Mouse (Mus musculus): ENCODE results near the gene Asb18. TPM values are rescaled to one million over a fixed set of nuclear protein-coding genes. Genes with fewer than 3 reads are reported as not detected.

Gene Asb18
- polyA plus RNA-seq (2016; fragmentation: Nextera tagmentation; extraction: Ambion mirVana): 0.09 and 0.22 TPM in 2 replicates

- 83% methylated on average over 5 of the region's 5 CpGs for WGBS
Observed at GRCm38 (mm10) chr1:90014446-90014845, at the start of gene Asb18. Gene Asb18 (minus strand): TSS chr1:90014666.

GRCm38 (mm10) chr1:90060599-90060998, 46.1 kb upstream of the Asb18 start:
- Histone ChIP-seq H3K9me3 (no peaks in the 10 kb centered on the region), H3K27ac (no peak overlapping the region), H3K27me3 (ENCODE audit: insufficient read depth, poor library complexity, severe bottlenecking) (peaks cover 18% of the 10 kb centered on the region), H3K36me3 (no peaks in the 10 kb centered on the region), H3K4me1 (replicated peaks) (peaks cover 10% of the 10 kb centered on the region), H3K4me3 (no peak overlapping the region)
- DNase-seq (ENCODE audit: low spot score): peak; percentile 59
- 29% methylated on average over 7 of the region's 7 CpGs for WGBS

More at GRCm38 (mm10) chr1:90014446-90014845, at the start of gene Asb18:
- no peak for DNase-seq (ENCODE audit: low spot score)
- Histone ChIP-seq H3K27me3 (ENCODE audit: insufficient read depth, poor library complexity, severe bottlenecking) (no peaks in the 10 kb centered on the region), H3K4me3 (no peak within 1 kb of the TSS), H3K9me3 (0 out of 2 replicates have a peak, but pooled peaks cover 3% of the 10 kb centered on the region), H3K36me3 (no peaks in the 10 kb centered on the region), H3K4me1 (replicated peaks) (no peaks in the 10 kb centered on the region), H3K27ac (no peak within 1 kb of the TSS)

DNA sequence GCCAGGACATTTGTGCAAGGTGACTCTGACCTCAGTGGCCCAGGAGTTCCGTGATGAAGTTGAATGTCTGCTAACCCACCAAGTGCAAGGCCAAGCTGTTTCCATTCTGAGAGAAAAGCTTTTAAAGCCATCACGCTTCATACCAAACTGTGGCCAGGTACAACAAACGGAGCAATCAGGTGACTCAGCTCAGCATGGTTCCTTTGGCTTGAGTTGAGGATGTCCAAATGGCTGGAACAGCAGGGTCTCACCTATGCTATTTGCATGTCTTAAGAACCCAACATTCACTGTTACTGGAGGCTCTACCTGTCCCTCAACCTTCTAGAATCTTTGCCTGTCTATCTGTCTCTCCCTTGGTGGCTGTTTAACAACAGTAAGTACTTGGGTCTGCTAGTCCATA, 45.6 kb upstream of the Asb18 start:
- Histone ChIP-seq H3K4me1 (replicated peaks) (peaks cover 10% of the 10 kb centered on the region), H3K36me3 (no peaks in the 10 kb centered on the region), H3K4me3 (no peak overlapping the region), H3K27ac (no peak overlapping the region), H3K9me3 (no peaks in the 10 kb centered on the region), H3K27me3 (ENCODE audit: insufficient read depth, poor library complexity, severe bottlenecking) (peaks cover 15% of the 10 kb centered on the region)
- WGBS: 57% methylated on average over 3 of the region's 3 CpGs
- no peak for DNase-seq (ENCODE audit: low spot score)

DNA sequence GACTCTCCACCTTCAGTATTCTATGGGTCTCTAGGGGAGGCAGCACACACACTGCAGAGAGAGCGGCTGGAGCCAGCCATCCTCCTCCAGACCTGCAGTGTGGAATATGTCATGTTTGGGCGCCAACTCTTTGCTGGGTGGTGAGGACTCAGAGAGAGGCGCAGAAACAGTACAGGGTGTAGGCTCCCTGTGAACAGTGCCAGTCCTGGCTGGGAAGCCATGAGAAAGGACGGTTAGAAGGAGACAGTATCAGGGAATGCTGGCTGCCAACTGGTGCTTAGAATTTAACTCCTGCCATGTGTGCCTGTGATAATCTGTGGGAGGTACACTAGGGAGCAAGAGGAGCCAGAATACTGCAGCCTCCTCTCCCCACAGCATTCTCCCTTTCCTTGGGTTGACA, 40.5 kb upstream of the Asb18 start:
- Histone ChIP-seq H3K4me3 (no peak overlapping the region), H3K4me1 (replicated peaks) (peaks cover 29% of the 10 kb centered on the region), H3K36me3 (no peaks in the 10 kb centered on the region), H3K27ac (no peak overlapping the region), H3K27me3 (ENCODE audit: insufficient read depth, poor library complexity, severe bottlenecking) (peaks cover 8% of the 10 kb centered on the region), H3K9me3 (no peaks in the 10 kb centered on the region)
- no peak for DNase-seq (ENCODE audit: low spot score)
- WGBS: 94% methylated on average over 4 of the region's 4 CpGs

- Histone ChIP-seq H3K27ac (peak overlapping the region; percentile 80; the same call in 1 of the 2 replicates), H3K27me3 (ENCODE audit: insufficient read depth, poor library complexity, severe bottlenecking) (peaks cover 12% of the 10 kb centered on the region), H3K4me1 (replicated peaks) (peaks cover 35% of the 10 kb centered on the region), H3K36me3 (no peaks in the 10 kb centered on the region), H3K4me3 (no peak overlapping the region), H3K9me3 (no peaks in the 10 kb centered on the region)
- 35% methylated on average over 5 of the region's 5 CpGs for WGBS
- DNase-seq (ENCODE audit: low spot score): peak; percentile 56
Observed at GRCm38 (mm10) chr1:90051347-90051746, 36.9 kb upstream of the Asb18 start.

GRCm38 (mm10) chr1:90050046-90050739, 35.7 kb upstream of the Asb18 start:
- H3K27me3 ChIP-seq (ENCODE audit: insufficient read depth, poor library complexity, severe bottlenecking): peaks cover 15% of the 10 kb centered on the region
- peak overlapping the region; percentile 80 for H3K27ac ChIP-seq
- no peaks in the 10 kb centered on the region for H3K9me3 ChIP-seq
- 50% methylated on average over 20 of the region's 20 CpGs for WGBS
- no peak overlapping the region for H3K4me3 ChIP-seq
- no peaks in the 10 kb centered on the region for H3K36me3 ChIP-seq
- H3K4me1 ChIP-seq (replicated peaks): peaks cover 44% of the 10 kb centered on the region
- DNase-seq (ENCODE audit: low spot score): peak; percentile 43

GRCm38 (mm10) chr1:90028305-90028704, 13.8 kb upstream of the Asb18 start:
- no peaks in the 10 kb centered on the region for H3K9me3 ChIP-seq
- WGBS: 78% methylated on average over 2 of the region's 2 CpGs
- H3K4me1 ChIP-seq (replicated peaks): no peaks in the 10 kb centered on the region
- no peaks in the 10 kb centered on the region for H3K36me3 ChIP-seq
- no peak overlapping the region for H3K27ac ChIP-seq
- H3K27me3 ChIP-seq (ENCODE audit: insufficient read depth, poor library complexity, severe bottlenecking): 0 out of 2 replicates have a peak, but pooled peaks cover 7% of the 10 kb centered on the region
- no peak overlapping the region for H3K4me3 ChIP-seq
- no peak for DNase-seq (ENCODE audit: low spot score)

DNA sequence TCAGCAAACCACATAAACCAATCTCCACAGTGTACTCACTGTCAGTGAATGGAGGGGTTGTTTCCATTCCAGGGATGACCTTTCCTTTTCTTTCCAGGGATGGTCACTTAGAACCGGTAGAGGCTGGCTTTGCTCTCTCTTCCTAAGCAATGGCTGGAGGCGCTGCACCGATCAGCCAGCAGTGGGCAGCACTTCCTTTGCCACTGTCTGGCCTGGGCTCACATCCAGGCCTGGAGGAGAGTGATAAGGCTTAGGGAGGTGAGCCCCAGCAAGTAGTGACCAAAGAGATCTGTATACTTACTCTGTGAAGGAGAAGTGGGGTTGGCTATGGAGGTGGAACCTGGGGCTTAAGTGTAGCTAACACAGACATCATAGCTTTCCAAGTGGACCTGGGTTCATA, 12.5 kb upstream of the Asb18 start:
- WGBS: 15% methylated on average over 3 of the region's 3 CpGs
- Histone ChIP-seq H3K4me3 (no peak overlapping the region), H3K9me3 (no peaks in the 10 kb centered on the region), H3K27ac (no peak overlapping the region), H3K27me3 (ENCODE audit: insufficient read depth, poor library complexity, severe bottlenecking) (0 out of 2 replicates have a peak, but pooled peaks cover 7% of the 10 kb centered on the region), H3K4me1 (replicated peaks) (no peaks in the 10 kb centered on the region), H3K36me3 (no peaks in the 10 kb centered on the region)
- peak; percentile 48 for DNase-seq (ENCODE audit: low spot score)

- Histone ChIP-seq H3K4me1 (replicated peaks) (no peaks in the 10 kb centered on the region), H3K27ac (no peak overlapping the region), H3K27me3 (ENCODE audit: insufficient read depth, poor library complexity, severe bottlenecking) (no peaks in the 10 kb centered on the region), H3K4me3 (no peak overlapping the region), H3K9me3 (no peaks in the 10 kb centered on the region), H3K36me3 (no peaks in the 10 kb centered on the region)
- WGBS: 88% methylated on average over 5 of the region's 5 CpGs
- no peak for DNase-seq (ENCODE audit: low spot score)
Observed at GRCm38 (mm10) chr1:90020336-90020735, 5.9 kb upstream of the Asb18 start.

- Histone ChIP-seq H3K27ac (no peak overlapping the region), H3K9me3 (0 out of 2 replicates have a peak, but pooled peaks cover 3% of the 10 kb centered on the region), H3K27me3 (ENCODE audit: insufficient read depth, poor library complexity, severe bottlenecking) (no peaks in the 10 kb centered on the region), H3K4me1 (replicated peaks) (no peaks in the 10 kb centered on the region), H3K4me3 (no peak overlapping the region), H3K36me3 (no peaks in the 10 kb centered on the region)
- DNase-seq (ENCODE audit: low spot score): no peak
- WGBS: 82% methylated on average over 6 of the region's 6 CpGs
Observed at GRCm38 (mm10) chr1:90018071-90018470, 3.6 kb upstream of the Asb18 start.

- Histone ChIP-seq H3K36me3 (no peaks in the 10 kb centered on the region), H3K4me1 (replicated peaks) (no peaks in the 10 kb centered on the region), H3K27ac (no peak overlapping the region), H3K9me3 (0 out of 2 replicates have a peak, but pooled peaks cover 3% of the 10 kb centered on the region), H3K4me3 (no peak overlapping the region), H3K27me3 (ENCODE audit: insufficient read depth, poor library complexity, severe bottlenecking) (no peaks in the 10 kb centered on the region; the same call in 1 of the 2 replicates)
- DNase-seq (ENCODE audit: low spot score): no peak
- WGBS: 81% methylated on average over 5 of the region's 5 CpGs
Observed at GRCm38 (mm10) chr1:90013273-90013672, 1.2 kb downstream of the Asb18 start.

DNA sequence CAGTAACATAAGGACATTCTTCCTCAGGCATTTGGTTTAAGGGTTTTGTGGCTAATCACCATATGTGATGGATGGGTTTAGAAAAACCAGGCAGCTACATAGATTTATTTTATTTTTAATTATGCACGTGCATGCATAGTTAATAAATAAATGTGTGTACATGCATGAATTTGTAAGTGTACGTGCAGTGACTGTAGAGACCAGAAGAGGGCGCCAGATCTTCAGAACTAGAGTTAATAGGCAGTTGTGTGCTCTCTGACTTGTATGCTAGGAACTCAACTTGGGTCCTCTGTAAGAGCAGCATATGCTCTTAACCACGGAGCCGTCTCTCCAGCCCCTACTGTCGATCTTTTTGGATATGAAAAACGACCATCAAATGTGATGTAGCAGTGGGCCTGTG, 1.6 kb downstream of the Asb18 start:
- 62% methylated on average over 7 of the region's 7 CpGs for WGBS
- DNase-seq (ENCODE audit: low spot score): no peak

GRCm38 (mm10) chr1:90012168-90012567, 2.3 kb downstream of the Asb18 start:
- Histone ChIP-seq H3K4me3 (no peak overlapping the region), H3K27me3 (ENCODE audit: insufficient read depth, poor library complexity, severe bottlenecking) (no peaks in the 10 kb centered on the region; the same call in 1 of the 2 replicates), H3K9me3 (0 out of 2 replicates have a peak, but pooled peaks cover 3% of the 10 kb centered on the region), H3K4me1 (replicated peaks) (no peaks in the 10 kb centered on the region), H3K27ac (no peak overlapping the region), H3K36me3 (no peaks in the 10 kb centered on the region)
- no peak for DNase-seq (ENCODE audit: low spot score)
- WGBS: 77% methylated on average over 3 of the region's 3 CpGs

More for the DNA sequence above, 1.6 kb downstream of the Asb18 start:
- Histone ChIP-seq H3K36me3 (no peaks in the 10 kb centered on the region), H3K9me3 (0 out of 2 replicates have a peak, but pooled peaks cover 3% of the 10 kb centered on the region), H3K4me3 (no peak overlapping the region), H3K27me3 (ENCODE audit: insufficient read depth, poor library complexity, severe bottlenecking) (no peaks in the 10 kb centered on the region; the same call in 1 of the 2 replicates), H3K27ac (no peak overlapping the region), H3K4me1 (replicated peaks) (no peaks in the 10 kb centered on the region)

Measured in hindbrain, embryonic 10.5 days (tissue).